Mouse (Mus musculus) CD4-positive helper T cell, adult 2 months (primary cell): ENCODE measurements around the gene Pdpn.
"Not testable (repeated sequence)": the region's sequence is repeated elsewhere in the genome, so short reads cannot be mapped to it uniquely, and the experiment has no call there.

Experiments used
- DNase-seq: peaks from one replicate; pipeline ENCODE4 v3.0.0-alpha.2; 2012; ENCODE audit warnings: low read depth, missing footprints, low spot score

Pdpn gene

GRCm38 (mm10) chr4:143299325-143300070, at the start of gene Pdpn:
Pdpn (minus strand) TSS chr4:143299564.
- no peak for DNase-seq

- no peak for DNase-seq
Observed at GRCm38 (mm10) chr4:143348678-143349077, 49.3 kb upstream of the Pdpn start.

GRCm38 (mm10) chr4:143345491-143345890, 46.1 kb upstream of the Pdpn start:
- not testable (repeated sequence) for DNase-seq

GRCm38 (mm10) chr4:143341470-143341869, 42.1 kb upstream of the Pdpn start:
- no peak for DNase-seq

GRCm38 (mm10) chr4:143339808-143340207, 40.4 kb upstream of the Pdpn start:
- DNase-seq: no peak

- DNase-seq: no peak
Observed at GRCm38 (mm10) chr4:143336096-143336495, 36.7 kb upstream of the Pdpn start.

GRCm38 (mm10) chr4:143334995-143335394, 35.6 kb upstream of the Pdpn start:
- no peak for DNase-seq

- no peak for DNase-seq
Observed at GRCm38 (mm10) chr4:143334145-143334544, 34.8 kb upstream of the Pdpn start.

GRCm38 (mm10) chr4:143331787-143332186, 32.4 kb upstream of the Pdpn start:
- DNase-seq: no peak

- no peak for DNase-seq
Observed at GRCm38 (mm10) chr4:143330566-143330965, 31.2 kb upstream of the Pdpn start.

GRCm38 (mm10) chr4:143325625-143325941, 26.2 kb upstream of the Pdpn start:
- peak; percentile 25 for DNase-seq

GRCm38 (mm10) chr4:143324925-143325624, 25.7 kb upstream of the Pdpn start:
- no peak for DNase-seq

GRCm38 (mm10) chr4:143324176-143324924, 25.0 kb upstream of the Pdpn start:
- no peak for DNase-seq

- no peak for DNase-seq
Observed at GRCm38 (mm10) chr4:143313299-143313698, 13.9 kb upstream of the Pdpn start.

- DNase-seq: no peak
Observed at GRCm38 (mm10) chr4:143311341-143311740, 12.0 kb upstream of the Pdpn start.

GRCm38 (mm10) chr4:143305987-143306772, 6.8 kb upstream of the Pdpn start:
- DNase-seq: no peak

GRCm38 (mm10) chr4:143305031-143305430, 5.7 kb upstream of the Pdpn start:
- DNase-seq: no peak

- DNase-seq: no peak
Observed at GRCm38 (mm10) chr4:143302279-143302890, 3.0 kb upstream of the Pdpn start.

GRCm38 (mm10) chr4:143301875-143302274, 2.5 kb upstream of the Pdpn start:
- no peak for DNase-seq

- DNase-seq: no peak
Observed at GRCm38 (mm10) chr4:143301042-143301441, 1.7 kb upstream of the Pdpn start.

- DNase-seq: no peak
Observed at GRCm38 (mm10) chr4:143300113-143300688, 837 bp upstream of the Pdpn start.
